Mouse (Mus musculus) layer of hippocampus, postnatal 25 days (tissue): ENCODE measurements around the gene Aff1. TPM values are rescaled to one million over a fixed set of nuclear protein-coding genes. Genes with fewer than 3 reads are reported as not detected.

Source experiments
- DNase-seq, 2 experiments: peaks; one replicate each; pipeline ENCODE4 v3.0.0; 2022; ENCODE audit warnings: mixed read lengths in 2 of 2, low spot score in 1 of 2; ENCODE audit errors: extremely low spot score in 1 of 2
- total RNA-seq, 2 experiments: library from RNA; stranded (reverse); gene quantifications; 2 replicates each; pipeline ENCODE4 v1.2.3; 2021

The Aff1 gene
- total RNA-seq: 10 to 100 TPM; 14.1 to 14.2 TPM

DNA sequence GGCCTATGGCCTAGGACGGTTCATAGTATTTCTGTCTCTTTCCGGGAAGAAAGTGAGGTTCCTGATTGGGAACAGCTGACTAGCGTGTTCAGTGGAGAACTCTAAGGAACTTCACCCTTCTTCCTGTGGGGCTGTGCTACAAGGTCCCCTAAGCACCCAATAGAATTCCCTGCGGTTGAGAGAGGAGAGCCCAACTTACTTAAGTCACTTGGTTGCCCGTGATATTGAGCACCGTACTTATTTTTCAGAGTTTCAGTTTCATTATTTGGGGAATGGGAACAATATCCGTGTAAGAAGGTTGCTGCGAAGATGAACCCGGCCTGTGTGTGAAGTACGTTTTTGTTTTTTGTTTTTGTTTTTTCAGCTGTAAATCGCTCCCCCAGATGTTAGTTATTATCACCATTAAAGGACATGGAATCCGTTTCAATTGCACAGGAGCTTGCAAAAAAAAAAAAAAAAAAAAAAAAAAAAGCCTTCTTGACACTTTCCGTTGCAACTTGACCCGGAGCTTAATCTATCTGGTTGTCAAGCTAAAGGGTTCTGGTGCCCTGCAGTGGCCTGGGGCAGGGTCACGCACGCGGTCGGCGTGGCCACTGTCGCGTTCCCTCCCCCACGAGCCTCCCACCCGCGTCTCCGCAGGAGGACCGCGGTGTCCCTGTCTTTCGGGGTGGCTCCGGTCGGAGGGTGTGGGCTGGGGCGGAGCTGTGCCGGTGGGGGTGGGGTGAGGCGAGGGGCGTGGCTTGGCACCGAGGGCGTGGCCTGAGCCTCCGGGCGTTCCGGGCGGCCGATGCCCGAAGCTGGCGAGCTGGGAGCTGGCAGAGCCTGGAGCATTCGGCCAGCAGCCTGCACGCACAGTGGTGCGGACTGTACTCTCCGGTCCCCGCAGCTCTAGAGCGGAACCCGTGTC lies at the start of gene Aff1:
Aff1 (plus strand) TSS at position 751 of the 907 bp plus-strand sequence.
- peak; percentile 47 to 69 for DNase-seq

DNA sequence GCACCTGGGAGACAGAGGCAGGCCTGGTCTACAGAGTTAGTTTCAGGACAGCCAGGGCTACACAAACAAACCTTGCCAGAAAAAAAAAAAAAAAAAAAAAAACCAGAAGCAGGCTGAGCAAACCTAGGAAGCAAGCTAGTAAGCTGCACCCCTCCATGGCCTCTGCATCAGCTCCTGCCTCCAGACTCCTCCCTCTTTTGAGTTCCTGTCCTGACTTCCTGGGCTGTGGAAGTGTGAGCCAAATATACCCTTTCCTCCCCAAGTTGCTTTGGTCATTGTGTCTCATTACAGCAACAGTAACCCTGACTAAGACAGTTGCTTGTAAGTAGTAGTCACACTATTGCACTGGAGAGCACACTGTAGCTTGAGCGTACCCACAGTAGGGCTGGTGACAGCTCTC lies 48.0 kb upstream of the Aff1 start:
- DNase-seq: no peak

DNA sequence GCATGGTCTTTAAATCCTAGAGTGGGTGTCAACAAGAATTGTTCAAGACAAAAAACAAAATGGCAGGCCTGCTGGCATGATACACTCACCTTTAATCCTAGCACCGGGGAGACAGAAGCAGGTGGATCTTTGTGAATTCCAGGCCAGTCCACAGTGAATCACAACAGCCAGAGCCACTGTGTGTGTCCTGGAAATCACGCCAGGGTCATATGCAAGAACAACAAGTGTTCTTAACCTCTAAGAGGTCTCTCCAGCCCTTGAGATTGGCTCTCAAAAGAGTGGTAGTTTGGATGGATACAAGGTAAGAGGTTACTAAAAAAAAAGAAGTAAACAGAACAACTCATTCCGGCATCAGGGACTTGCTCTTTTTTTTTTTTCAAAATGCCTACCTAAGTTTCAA lies 44.9 kb upstream of the Aff1 start:
- DNase-seq: no peak

- DNase-seq: no peak
These were observed 37.9 kb upstream of the Aff1 start for GRCm38 (mm10) chr5:103654225-103654624.

GRCm38 (mm10) chr5:103654780-103655179 lies 37.4 kb upstream of the Aff1 start:
- DNase-seq: no peak

DNA sequence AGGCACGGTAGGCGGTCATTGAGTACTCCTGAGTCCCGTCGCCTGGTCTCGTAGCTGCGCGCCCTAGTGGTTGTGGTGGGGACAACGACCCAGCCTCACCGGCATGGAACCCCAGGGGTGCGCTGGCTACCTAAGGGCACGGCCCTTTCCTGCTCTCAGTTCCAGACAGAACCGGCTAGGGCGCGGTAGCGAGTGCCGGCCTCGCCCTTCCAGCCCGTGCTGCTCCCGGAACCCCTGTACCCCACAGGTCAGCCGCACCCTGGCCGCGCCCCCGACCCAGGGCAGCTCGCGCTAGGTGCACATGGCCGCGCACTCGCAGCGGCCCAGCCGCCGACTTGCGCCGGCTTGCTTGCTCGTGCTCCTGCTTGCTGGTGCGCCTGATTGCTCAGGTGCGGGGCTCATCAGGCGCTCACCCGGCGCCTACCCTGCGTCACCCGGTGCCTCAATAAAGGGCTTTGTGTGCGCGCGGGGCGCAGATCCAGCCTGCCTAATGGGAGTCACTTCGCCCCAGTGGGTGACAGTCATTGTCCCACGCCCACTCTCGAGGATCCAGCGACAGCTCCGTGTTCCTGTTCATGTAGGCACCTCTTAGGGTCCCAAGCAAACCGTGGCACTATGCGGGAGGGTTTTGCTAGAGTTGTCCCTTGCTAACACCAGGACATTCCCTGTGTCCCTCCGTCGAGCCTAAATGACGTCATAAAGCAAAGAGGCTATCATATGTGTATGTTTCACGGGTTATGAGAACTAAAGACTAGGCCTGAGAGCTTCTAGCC lies 36.6 kb upstream of the Aff1 start, which contains the start of gene 1700016H13Rik:
1700016H13Rik (minus strand) TSS at position 665 of the 773 bp plus-strand sequence.
- DNase-seq: peak; percentile 34 to 64

- peak in 1 of 2 experiments; percentile 9 for DNase-seq
These were observed 33.3 kb upstream of the Aff1 start for GRCm38 (mm10) chr5:103658921-103659320.

- no peak for DNase-seq
These were observed 32.6 kb upstream of the Aff1 start for GRCm38 (mm10) chr5:103659571-103659970.

DNA sequence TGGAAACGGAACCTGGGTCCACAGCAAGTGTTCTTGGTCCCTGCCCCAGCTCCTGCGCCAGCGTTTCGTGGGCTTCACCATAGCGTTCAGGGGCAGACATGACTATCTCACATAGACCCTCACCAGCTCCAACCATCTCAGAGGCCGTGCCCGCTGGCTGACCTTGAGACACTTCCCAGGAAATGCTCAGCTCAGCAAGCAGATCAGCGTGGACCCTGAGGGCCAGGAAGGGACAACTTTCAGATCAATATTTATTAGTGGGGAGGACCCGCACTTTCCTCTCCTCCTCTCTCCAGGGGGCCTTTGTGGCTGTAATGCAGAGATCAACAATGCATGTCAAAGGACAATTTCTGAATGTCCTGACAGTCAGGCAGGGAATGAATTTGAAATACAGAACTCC lies 27.2 kb upstream of the Aff1 start:
- DNase-seq: no peak

- DNase-seq: no peak
These were observed 26.3 kb upstream of the Aff1 start for GRCm38 (mm10) chr5:103665876-103666275.

- DNase-seq: no peak
These were observed 20.3 kb upstream of the Aff1 start for GRCm38 (mm10) chr5:103671858-103672257.

DNA sequence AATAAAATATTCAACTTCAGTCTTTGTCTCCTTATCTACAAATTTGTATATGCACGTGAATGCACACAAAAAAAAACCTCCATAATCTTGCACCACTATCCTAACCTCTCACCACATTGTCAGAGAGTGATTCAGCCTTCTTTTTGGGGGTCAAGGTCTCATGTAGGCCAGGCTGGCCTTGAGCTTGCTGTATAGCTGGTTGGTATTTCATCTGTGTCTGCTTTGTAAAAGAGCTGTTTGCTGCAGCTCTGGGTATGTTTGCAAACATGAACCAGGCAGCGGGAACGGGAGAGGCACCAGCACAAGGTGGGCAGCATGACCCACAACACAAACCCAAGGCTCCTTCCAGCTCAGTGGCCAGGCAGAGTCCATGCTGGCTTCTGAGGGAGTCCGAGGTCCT lies 18.6 kb upstream of the Aff1 start:
- DNase-seq: no peak

- DNase-seq: no peak
These were observed 17.7 kb upstream of the Aff1 start for GRCm38 (mm10) chr5:103674482-103674881.

GRCm38 (mm10) chr5:103676289-103676881 lies 15.8 kb upstream of the Aff1 start:
- no peak for DNase-seq

DNA sequence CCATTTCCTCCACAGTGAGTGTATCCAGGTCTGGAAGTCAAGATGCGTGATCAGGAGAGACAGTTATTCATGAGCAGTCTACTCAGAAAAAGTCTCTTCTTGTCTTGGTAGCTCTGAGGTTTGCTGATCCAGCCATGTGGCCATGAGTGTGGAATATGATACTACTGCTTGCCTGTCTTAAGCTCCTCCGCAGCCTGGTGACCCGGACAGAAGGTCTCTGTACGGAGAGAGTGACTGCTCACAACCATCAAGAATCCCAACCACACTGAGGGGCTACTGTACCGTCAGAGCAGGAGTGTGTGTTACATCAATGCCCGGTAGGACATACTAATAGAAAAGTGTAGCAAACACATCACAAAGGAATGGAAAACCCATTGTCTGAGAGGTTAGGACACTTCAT lies 14.3 kb upstream of the Aff1 start:
- no peak for DNase-seq

GRCm38 (mm10) chr5:103678974-103679373 lies 13.2 kb upstream of the Aff1 start:
- DNase-seq: no peak

DNA sequence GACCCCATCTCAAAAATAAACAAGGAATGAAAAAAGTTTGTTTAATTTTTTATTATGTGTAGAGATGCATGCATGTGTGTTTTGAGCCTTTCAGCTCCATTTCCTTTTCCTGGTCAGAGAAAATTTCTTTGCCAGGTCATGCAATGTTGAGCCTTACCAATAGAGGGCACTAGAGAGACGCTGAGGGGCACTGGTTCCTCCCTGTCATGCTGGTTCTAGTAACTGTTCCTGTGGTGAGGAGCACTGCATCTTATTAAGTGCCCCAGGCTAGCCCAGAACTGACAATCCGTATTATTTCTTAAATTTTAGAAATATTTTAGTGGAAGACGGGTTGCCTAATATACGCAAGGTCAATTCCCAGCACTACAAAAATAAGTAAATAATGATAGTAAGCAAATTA lies 11.8 kb upstream of the Aff1 start:
- peak; percentile 51 to 71 for DNase-seq

GRCm38 (mm10) chr5:103681824-103682223 lies 10.3 kb upstream of the Aff1 start:
- DNase-seq: no peak

DNA sequence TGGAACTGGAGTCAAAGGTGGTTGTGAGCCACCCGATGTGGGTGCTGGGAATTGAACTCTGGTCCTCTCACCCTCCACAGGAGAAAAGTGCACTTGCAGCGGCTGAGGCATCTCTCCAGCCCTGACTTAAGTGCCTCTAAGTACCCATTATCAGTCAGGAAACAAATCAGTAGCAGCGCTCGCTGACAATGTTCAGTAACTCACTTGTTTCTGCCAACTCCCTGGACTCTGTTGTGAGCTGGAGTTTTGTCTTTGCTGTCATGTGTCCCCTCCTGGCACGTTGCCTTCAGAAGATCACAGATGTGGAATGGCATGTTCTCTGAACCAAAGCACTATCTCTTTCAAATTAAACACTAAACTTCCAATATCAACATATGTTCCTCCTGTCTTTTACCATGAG lies 2.5 kb upstream of the Aff1 start:
- DNase-seq: no peak

DNA sequence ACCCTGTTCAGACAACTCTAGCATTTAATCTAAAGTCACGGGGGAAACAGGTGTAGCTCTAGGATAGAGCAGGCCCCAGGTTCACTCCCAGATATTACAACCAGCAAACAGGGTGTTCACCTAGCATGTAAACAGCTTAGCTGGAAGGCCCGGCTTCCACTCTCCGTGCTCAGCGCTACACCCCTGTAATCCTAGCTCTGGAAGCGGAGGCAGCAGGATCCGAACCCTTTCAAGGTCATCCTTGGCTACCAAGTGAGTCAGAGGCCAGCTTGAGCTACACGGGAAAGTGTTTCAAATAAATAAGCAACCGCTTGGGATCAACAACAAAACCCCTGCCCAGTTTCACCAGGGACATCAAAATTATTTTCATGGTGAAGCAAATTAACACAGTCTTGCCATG lies 2.0 kb upstream of the Aff1 start:
- no peak for DNase-seq

DNA sequence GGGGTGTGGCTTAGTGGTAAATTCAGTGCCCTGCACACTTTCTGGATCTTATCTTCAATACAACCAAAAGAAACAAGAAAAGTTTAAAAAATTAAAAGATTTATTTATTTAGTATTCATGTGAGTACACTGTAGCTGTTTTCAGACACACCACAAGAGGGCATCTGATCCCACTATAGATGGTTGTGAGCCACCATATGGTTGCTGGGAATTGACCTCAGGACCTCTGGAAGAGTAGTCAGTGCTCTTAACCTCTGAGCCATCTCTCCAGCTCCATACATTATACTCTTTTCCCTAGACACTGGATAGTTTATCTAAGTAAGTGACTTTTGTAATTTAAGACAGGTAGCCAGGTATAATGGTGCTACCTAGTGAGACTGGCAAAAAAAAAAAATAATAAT lies 1.0 kb upstream of the Aff1 start:
- no peak for DNase-seq
